Mouse (Mus musculus) testis, adult 2 months (tissue): Measurements from ENCODE around the gene Cntn5.

ENCODE experiments used
- CTCF ChIP-seq: fragments of 200-500 bp; IDR thresholded peaks from 2 replicates; pipeline ENCODE4 v1.5.1; 2012; ENCODE audit warnings: low read depth, mild to moderate bottlenecking, inconsistent platforms, low read length, moderate library complexity; ENCODE audit not compliant: control insufficient read depth, insufficient read depth, insufficient replicate concordance
- POLR2A ChIP-seq: fragments of 200-500 bp; IDR thresholded peaks from 2 replicates; pipeline ENCODE4 v1.6.1; 2012; ENCODE audit warnings: low read depth, mild to moderate bottlenecking, inconsistent platforms, low read length, moderate library complexity; ENCODE audit not compliant: control insufficient read depth

DNA sequence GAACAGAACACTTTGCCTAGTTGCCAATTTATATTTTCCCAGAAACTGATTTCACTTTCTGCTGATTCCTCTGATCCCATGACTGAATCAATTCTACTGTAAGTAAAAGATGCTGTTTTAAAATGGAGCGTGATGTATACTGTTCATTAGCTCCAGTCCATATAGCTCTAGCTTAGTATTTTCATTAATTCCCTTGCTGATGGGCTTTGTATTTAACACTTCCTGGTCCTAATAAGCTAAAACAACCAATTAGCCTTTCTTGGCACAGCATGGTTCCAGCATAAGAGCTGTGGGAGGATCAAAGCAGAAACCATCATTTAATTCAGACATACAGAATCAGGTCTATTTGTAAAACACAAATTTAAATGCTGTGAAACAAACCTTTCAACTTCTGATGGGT is 375.5 kb downstream of the Cntn5 start:
- TF ChIP-seq CTCF: no peak
- no peak for TF ChIP-seq POLR2A
